Mouse (Mus musculus): ENCODE data around the gene Garnl3. TPM values are rescaled to one million over a fixed set of nuclear protein-coding genes. Genes with fewer than 3 reads are reported as not detected.

The Garnl3 gene
- total and polyA plus RNA-seq, 3 experiments = 0.08 to 0.19 TPM; not detected in 1

DNA sequence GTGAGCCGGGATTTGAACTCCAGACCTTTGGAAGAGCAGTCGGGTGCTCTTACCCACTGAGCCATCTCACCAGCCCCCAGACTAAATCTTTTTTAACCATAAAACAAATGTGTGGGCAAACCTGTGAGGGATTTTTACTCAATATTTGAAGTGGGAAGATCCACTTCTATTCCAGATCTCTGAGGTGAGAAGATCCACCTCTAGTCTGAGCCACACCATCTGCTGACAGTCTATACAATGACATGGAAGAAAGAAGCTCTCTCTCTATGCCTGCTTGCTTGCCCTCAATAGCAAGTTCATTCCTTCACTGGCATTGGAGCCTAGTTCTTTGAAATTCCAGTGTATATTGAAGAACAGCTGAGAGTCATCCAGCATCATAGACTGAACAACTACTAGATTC is 131.7 kb downstream of the Garnl3 start:
- no peaks in the 10 kb centered on the region for H3K4me1 ChIP-seq (ENCODE audit: control insufficient read depth in 1 of 2, insufficient read depth in 2 of 2)
- H3K4me3 ChIP-seq (replicated peaks in 1 of 3; ENCODE audit: low read depth in 2 of 3, low read length in 2 of 3, poor library complexity in 1 of 3) = no peak overlapping the region
- dilution Hi-C loops (cut with MboI; ENCODE audit: extremely low pct_ligation_motif_present, extremely low pct_unique_long_range_greater_than_20kb, low sequenced_read_pairs) (no loop called here), in situ Hi-C loops (cut with MboI; ENCODE audit: low pct_ligation_motif_present, low pct_unique_long_range_greater_than_20kb, low sequenced_read_pairs) (loop anchor here (25.0 kb wide), 1 partner anchor 363 kb away; the partner anchor contains the start of gene Ralgps1)
- H3K36me3 ChIP-seq (replicated peaks in 1 of 2; ENCODE audit: control insufficient read depth in 1 of 2, insufficient read depth in 1 of 2, low read length in 1 of 2) = no peaks in the 10 kb centered on the region
- no peak overlapping the region for H3K9ac ChIP-seq (ENCODE audit: insufficient read depth, low read depth)
- no peak overlapping the region for H3K27ac ChIP-seq (ENCODE audit: insufficient read depth, low read depth)
- H3K27me3 ChIP-seq (replicated peaks) = peaks cover 58% of the 10 kb centered on the region
- H3K4me2 ChIP-seq (ENCODE audit: insufficient read depth, low read depth, poor library complexity, severe bottlenecking) = no peak overlapping the region
- H3K79me2 ChIP-seq (replicated peaks; ENCODE audit: control insufficient read depth, extremely low read depth, insufficient read depth, poor library complexity, severe bottlenecking) = no peaks in the 10 kb centered on the region
- no peak for TF ChIP-seq GABPA (IDR thresholded peaks at IDR 0.05; ENCODE audit: insufficient replicate concordance, low read depth, low read length)
- no peak for TF ChIP-seq E2F4 (IDR thresholded peaks at IDR 0.05; ENCODE audit: insufficient replicate concordance, low read depth, low read length)
- no peak for TF ChIP-seq UBTF (IDR thresholded peaks at IDR 0.05; ENCODE audit: low read depth, low read length)
- no peaks in the 10 kb centered on the region for H3K9me3 ChIP-seq (replicated peaks; ENCODE audit: low read length)
- no peak for DNase-seq (ENCODE audit: extremely low read depth)

DNA sequence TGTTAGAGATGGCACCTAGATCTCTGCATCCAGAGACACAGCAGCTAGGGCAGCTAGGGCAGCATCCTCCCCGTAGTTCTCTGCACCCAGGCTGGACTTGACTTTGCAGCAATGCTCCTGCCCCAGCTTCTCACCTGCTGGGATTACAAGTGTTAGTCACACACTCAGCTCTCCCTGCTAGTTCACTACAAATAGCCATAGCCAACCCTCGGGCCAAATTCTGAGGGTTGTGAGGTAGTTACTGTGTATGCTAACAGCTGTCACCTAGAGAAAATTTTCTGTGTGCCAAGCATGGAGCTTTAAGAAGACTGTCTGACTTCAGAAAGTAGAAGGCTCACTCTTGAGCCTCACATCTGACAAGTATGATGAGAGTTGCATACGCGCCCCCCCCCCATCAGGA is 133.7 kb downstream of the Garnl3 start:
- no peaks in the 10 kb centered on the region for H3K36me3 ChIP-seq (replicated peaks in 1 of 2; ENCODE audit: control insufficient read depth in 1 of 2, insufficient read depth in 1 of 2, low read length in 1 of 2)
- no peaks in the 10 kb centered on the region for H3K79me2 ChIP-seq (replicated peaks; ENCODE audit: control insufficient read depth, extremely low read depth, insufficient read depth, poor library complexity, severe bottlenecking)
- H3K27me3 ChIP-seq (replicated peaks) = peaks cover 53% of the 10 kb centered on the region
- H3K4me3 ChIP-seq (replicated peaks in 1 of 3; ENCODE audit: low read depth in 2 of 3, low read length in 2 of 3, poor library complexity in 1 of 3) = no peak overlapping the region
- no peak overlapping the region for H3K4me2 ChIP-seq (ENCODE audit: insufficient read depth, low read depth, poor library complexity, severe bottlenecking)
- H3K9me3 ChIP-seq (replicated peaks; ENCODE audit: low read length) = no peaks in the 10 kb centered on the region
- in situ Hi-C loops (cut with MboI; ENCODE audit: low pct_ligation_motif_present, low pct_unique_long_range_greater_than_20kb, low sequenced_read_pairs) = loop anchor here (25.0 kb wide), 1 partner anchor 365 kb away; the partner anchor contains the start of gene Ralgps1
- TF ChIP-seq MAZ (IDR thresholded peaks at IDR 0.05; ENCODE audit: low read depth, low read length) = no peak
- TF ChIP-seq NELFE (IDR thresholded peaks at IDR 0.05; ENCODE audit: low read depth, low read length) = no peak
- TF ChIP-seq SMC3 (IDR thresholded peaks at IDR 0.05; ENCODE audit: low read depth, low read length) = no peak
- no peak for TF ChIP-seq JUN (IDR thresholded peaks at IDR 0.05; ENCODE audit: insufficient read depth, low read depth, low read length)
- no peak for TF ChIP-seq EP300 (IDR thresholded peaks at IDR 0.05; ENCODE audit: low read length)
- TF ChIP-seq ZMIZ1 (IDR thresholded peaks at IDR 0.05; ENCODE audit: low read depth, low read length) = no peak
- no peak for TF ChIP-seq CHD1 (IDR thresholded peaks at IDR 0.05; ENCODE audit: low read depth, low read length)
- TF ChIP-seq IRF4 (IDR thresholded peaks at IDR 0.05; ENCODE audit: low read depth, low read length) = no peak
- no peak for TF ChIP-seq MXI1 (IDR thresholded peaks at IDR 0.05; ENCODE audit: low read depth, low read length)
- TF ChIP-seq KAT2A (IDR thresholded peaks at IDR 0.05; ENCODE audit: insufficient replicate concordance, low read length) = no peak
- no peak for TF ChIP-seq ZNF384 (IDR thresholded peaks at IDR 0.05; ENCODE audit: low read depth, low read length)
- TF ChIP-seq CHD2 (IDR thresholded peaks at IDR 0.05; ENCODE audit: low read length) = no peak
- no peak for TF ChIP-seq NRF1 (IDR thresholded peaks at IDR 0.05; ENCODE audit: low read depth, low read length)
- no peak for TF ChIP-seq MEF2A (IDR thresholded peaks at IDR 0.05; ENCODE audit: borderline replicate concordance, low read depth, low read length)
- no peak for TF ChIP-seq CTCF (conservative IDR thresholded peaks at IDR 0.05 in 1 of 2, IDR thresholded peaks at IDR 0.05 in 1 of 2; ENCODE audit: low read depth in 2 of 2, low read length in 2 of 2)
- TF ChIP-seq E2F4 (IDR thresholded peaks at IDR 0.05; ENCODE audit: insufficient replicate concordance, low read depth, low read length) = no peak
- no peak for TF ChIP-seq ZC3H11A (IDR thresholded peaks at IDR 0.05; ENCODE audit: low read depth, low read length)
- no peak for TF ChIP-seq ZKSCAN1 (IDR thresholded peaks at IDR 0.05; ENCODE audit: borderline replicate concordance, low read depth, low read length)
- H3K27ac ChIP-seq (ENCODE audit: insufficient read depth, low read depth) = no peak overlapping the region
- dilution Hi-C loops (cut with MboI; ENCODE audit: extremely low pct_ligation_motif_present, extremely low pct_unique_long_range_greater_than_20kb, low sequenced_read_pairs) = no loop called here
- H3K9ac ChIP-seq (ENCODE audit: insufficient read depth, low read depth) = no peak overlapping the region
- H3K4me1 ChIP-seq (ENCODE audit: control insufficient read depth in 1 of 2, insufficient read depth in 2 of 2) = no peaks in the 10 kb centered on the region
- DNase-seq (ENCODE audit: extremely low read depth) = no peak

All from CH12.LX (cell line).